Mouse (Mus musculus): ENCODE measurements around the gene Slc6a21. TPM values are rescaled to one million over a fixed set of nuclear protein-coding genes. Genes with fewer than 3 reads are reported as not detected.

Gene Slc6a21
- polyA plus RNA-seq (2015; fragmentation: Nextera tagmentation; extraction: Ambion mirVana): not detected in 2 replicates

DNA sequence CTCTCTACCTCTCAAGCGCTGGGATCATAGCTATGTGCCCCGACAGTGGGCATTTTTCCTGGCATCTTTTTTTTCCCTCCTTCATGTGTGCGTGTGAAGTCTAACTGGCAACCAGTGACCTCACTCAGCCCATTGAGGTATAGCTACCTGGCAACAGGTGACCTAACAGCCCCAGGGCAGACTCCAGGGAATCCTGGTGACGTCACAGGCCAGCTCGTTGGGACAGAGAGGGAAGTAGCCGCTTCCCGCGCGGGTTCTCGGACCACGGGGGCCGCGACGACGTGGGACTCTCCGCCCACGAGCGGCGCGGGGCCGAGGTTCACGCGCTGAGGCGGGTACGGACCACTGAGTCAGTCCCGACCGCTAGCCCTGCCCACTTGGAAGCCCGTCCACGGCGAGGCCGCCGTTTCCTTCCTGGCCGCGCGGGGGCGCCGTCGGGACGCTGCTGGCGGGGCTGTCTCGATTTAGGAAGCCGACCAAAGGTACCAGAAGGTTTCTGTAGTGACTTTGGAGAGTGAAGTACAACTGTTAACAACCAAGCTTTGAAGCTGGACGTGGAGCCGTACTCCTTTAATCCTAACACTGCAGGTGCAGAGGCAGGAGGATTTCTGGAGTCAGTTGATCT lies at the start of gene Slc6a21:
TSS of gene Slc6a21 (plus strand) at position 378 of the 625 bp plus-strand sequence.
- Histone ChIP-seq H3K4me3 (ENCODE audit: low read depth, low read length) (peak within 1 kb of the TSS; percentile 55), H3K4me2 (ENCODE audit: low read depth, low read length) (peak within 1 kb of the TSS; percentile 66), H3K4me1 (ENCODE audit: control insufficient read depth, low read depth, low read length) (no peaks in the 10 kb centered on the region; the same call in 1 of the 2 replicates), H3K9ac (ENCODE audit: low read depth, low read length) (peak within 1 kb of the TSS; percentile 18; the same call in 1 of the 2 replicates), H3K9me3 (replicated peaks; ENCODE audit: control insufficient read depth, low read length) (no peaks in the 10 kb centered on the region), H3K27me3 (ENCODE audit: control insufficient read depth, insufficient read depth, low read depth, low read length) (no peaks in the 10 kb centered on the region), H3K36me3 (ENCODE audit: control insufficient read depth, insufficient read depth) (no peaks in the 10 kb centered on the region), H3K27ac (ENCODE audit: low read length) (no peak within 1 kb of the TSS)
- ATAC-seq (ENCODE audit: low read depth): peak; percentile 41
- 4% methylated on average over 44 of the region's 44 CpGs for whole genome bisulfite sequencing (ENCODE audit: insufficient replicate concordance)

DNA sequence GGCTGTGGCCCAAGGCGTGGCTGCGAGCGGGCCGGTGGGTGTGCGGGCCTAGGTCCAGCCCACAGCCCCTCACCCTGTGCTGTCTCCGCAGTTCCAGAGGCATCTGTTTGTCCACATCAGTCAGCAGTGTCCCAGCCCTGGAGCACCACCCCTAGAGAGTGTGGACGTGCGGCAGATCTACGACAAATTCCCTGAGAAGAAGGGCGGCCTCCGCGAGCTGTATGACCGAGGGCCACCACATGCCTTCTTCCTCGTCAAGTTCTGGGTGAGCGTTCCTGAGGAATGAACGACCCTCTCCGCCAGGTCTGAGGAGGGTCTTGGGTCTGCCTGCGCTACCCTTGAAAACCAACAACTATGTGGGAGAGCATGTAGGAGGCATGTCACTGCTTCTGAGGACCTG lies 48.8 kb upstream of the Slc6a21 start:
- peaks cover 2% of the 10 kb centered on the region; the same call in 1 of the 2 replicates for H3K4me1 ChIP-seq (ENCODE audit: control insufficient read depth, low read depth, low read length)
- H3K9me3 ChIP-seq (replicated peaks; ENCODE audit: control insufficient read depth, low read length): no peaks in the 10 kb centered on the region
- no peak for ATAC-seq (ENCODE audit: low read depth)
- no peak overlapping the region for H3K27ac ChIP-seq (ENCODE audit: low read length)
- 0 out of 2 replicates have a peak, but pooled peaks cover 2% of the 10 kb centered on the region for H3K36me3 ChIP-seq (ENCODE audit: control insufficient read depth, insufficient read depth)
- WGBS (ENCODE audit: insufficient replicate concordance): 82% methylated on average over 18 of the region's 18 CpGs
- H3K27me3 ChIP-seq (ENCODE audit: control insufficient read depth, insufficient read depth, low read depth, low read length): no peaks in the 10 kb centered on the region
- no peak overlapping the region for H3K4me3 ChIP-seq (ENCODE audit: low read depth, low read length)
- H3K4me2 ChIP-seq (ENCODE audit: low read depth, low read length): no peak overlapping the region
- no peak overlapping the region for H3K9ac ChIP-seq (ENCODE audit: low read depth, low read length)

DNA sequence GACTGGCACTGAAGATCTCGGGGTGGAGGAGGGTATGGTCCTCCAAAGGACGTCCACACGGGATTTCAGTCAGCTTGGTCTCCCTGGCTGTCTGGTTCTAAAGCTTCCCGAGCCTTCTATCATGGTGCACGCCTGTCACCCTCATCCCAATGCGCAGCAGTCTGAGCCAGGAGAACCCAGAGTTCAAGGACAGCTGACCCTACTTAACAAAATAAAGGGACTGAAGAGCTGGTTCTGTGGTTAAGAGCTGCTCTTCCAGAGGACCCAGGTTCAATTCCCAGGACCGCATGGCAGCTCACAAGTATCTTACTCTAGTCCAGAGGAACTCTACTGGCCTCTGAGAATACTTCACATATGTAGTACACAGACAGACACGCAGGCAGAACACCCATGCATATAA lies 48.3 kb upstream of the Slc6a21 start:
- H3K4me1 ChIP-seq (ENCODE audit: control insufficient read depth, low read depth, low read length): peaks cover 3% of the 10 kb centered on the region
- H3K27me3 ChIP-seq (ENCODE audit: control insufficient read depth, insufficient read depth, low read depth, low read length): no peaks in the 10 kb centered on the region
- no peak for ATAC-seq (ENCODE audit: low read depth)
- H3K9me3 ChIP-seq (replicated peaks; ENCODE audit: control insufficient read depth, low read length): no peaks in the 10 kb centered on the region
- H3K27ac ChIP-seq (ENCODE audit: low read length): no peak overlapping the region
- no peak overlapping the region for H3K4me3 ChIP-seq (ENCODE audit: low read depth, low read length)
- H3K9ac ChIP-seq (ENCODE audit: low read depth, low read length): no peak overlapping the region
- 68% methylated on average over 8 of the region's 8 CpGs for WGBS (ENCODE audit: insufficient replicate concordance)
- no peak overlapping the region for H3K4me2 ChIP-seq (ENCODE audit: low read depth, low read length)
- H3K36me3 ChIP-seq (ENCODE audit: control insufficient read depth, insufficient read depth): no peaks in the 10 kb centered on the region

DNA sequence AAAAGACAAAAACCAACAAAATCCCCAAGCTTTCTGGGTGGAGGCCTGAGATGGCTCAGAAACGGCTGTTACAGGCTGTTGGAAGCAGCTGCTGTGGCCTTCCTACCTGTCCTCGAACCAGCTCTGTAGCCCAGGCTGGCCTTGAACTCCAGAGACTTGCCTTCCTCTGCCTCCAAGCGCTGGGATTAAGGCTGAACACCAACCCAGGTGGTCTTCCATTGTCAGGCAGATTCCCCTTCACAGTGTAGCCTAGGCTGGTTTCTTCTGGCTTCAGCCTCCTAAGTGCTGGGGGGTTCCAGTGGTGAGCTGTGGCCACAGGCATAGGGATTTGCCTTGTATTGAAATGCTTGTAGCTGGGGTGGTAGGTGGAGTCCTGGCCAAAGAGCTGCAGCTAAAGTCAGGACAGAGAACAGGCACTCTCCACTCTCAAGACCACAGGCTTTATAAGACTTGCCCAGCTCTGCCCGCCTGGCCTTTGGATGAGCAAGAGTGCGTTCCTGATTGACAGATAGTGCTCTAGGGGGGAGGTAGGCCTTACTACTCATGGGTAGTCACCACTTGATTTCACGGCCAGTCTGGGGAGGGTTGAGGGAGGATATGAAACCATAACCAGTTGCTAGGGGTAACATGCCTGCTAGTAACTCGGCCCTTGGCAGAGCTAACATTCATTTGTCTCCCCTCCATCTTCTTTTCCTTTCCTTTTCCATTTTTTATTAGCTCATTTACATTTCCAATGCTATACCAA lies 47.7 kb upstream of the Slc6a21 start:
- H3K36me3 ChIP-seq (ENCODE audit: control insufficient read depth, insufficient read depth): no peaks in the 10 kb centered on the region
- 59% methylated on average over 7 of the region's 7 CpGs for WGBS (ENCODE audit: insufficient replicate concordance)
- H3K27ac ChIP-seq (ENCODE audit: low read length): no peak overlapping the region
- no peaks in the 10 kb centered on the region for H3K9me3 ChIP-seq (replicated peaks; ENCODE audit: control insufficient read depth, low read length)
- H3K4me3 ChIP-seq (ENCODE audit: low read depth, low read length): no peak overlapping the region
- no peak overlapping the region for H3K9ac ChIP-seq (ENCODE audit: low read depth, low read length)
- H3K27me3 ChIP-seq (ENCODE audit: control insufficient read depth, insufficient read depth, low read depth, low read length): no peaks in the 10 kb centered on the region
- H3K4me1 ChIP-seq (ENCODE audit: control insufficient read depth, low read depth, low read length): peaks cover 6% of the 10 kb centered on the region
- H3K4me2 ChIP-seq (ENCODE audit: low read depth, low read length): no peak overlapping the region
- ATAC-seq (ENCODE audit: low read depth): no peak

DNA sequence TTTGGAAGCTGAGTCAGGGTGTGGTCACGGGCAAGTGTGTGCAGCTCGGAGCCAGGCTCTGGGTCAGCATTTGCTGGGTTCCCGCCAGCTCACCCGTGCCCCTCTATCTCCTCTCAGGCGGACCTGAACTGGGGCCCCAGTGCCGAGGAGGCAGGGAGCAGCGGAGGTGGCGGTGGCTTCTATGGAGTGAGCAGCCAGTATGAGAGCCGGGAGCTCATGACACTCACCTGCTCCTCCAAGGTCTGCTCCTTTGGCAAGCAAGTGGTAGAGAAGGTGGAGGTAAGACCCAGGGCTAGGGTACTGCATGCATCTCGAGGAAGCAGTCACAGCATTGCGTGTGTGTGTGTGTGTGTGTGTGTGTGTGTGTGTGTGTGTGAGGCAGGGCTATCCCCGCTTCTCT lies 46.1 kb upstream of the Slc6a21 start:
- H3K27ac ChIP-seq (ENCODE audit: low read length): no peak overlapping the region
- ATAC-seq (ENCODE audit: low read depth): no peak
- no peak overlapping the region for H3K9ac ChIP-seq (ENCODE audit: low read depth, low read length)
- H3K27me3 ChIP-seq (ENCODE audit: control insufficient read depth, insufficient read depth, low read depth, low read length): no peaks in the 10 kb centered on the region
- no peak overlapping the region for H3K4me2 ChIP-seq (ENCODE audit: low read depth, low read length)
- 61% methylated on average over 12 of the region's 12 CpGs for WGBS (ENCODE audit: insufficient replicate concordance)
- peaks cover 6% of the 10 kb centered on the region for H3K4me1 ChIP-seq (ENCODE audit: control insufficient read depth, low read depth, low read length)
- H3K4me3 ChIP-seq (ENCODE audit: low read depth, low read length): no peak overlapping the region
- H3K36me3 ChIP-seq (ENCODE audit: control insufficient read depth, insufficient read depth): no peaks in the 10 kb centered on the region
- H3K9me3 ChIP-seq (replicated peaks; ENCODE audit: control insufficient read depth, low read length): no peaks in the 10 kb centered on the region

DNA sequence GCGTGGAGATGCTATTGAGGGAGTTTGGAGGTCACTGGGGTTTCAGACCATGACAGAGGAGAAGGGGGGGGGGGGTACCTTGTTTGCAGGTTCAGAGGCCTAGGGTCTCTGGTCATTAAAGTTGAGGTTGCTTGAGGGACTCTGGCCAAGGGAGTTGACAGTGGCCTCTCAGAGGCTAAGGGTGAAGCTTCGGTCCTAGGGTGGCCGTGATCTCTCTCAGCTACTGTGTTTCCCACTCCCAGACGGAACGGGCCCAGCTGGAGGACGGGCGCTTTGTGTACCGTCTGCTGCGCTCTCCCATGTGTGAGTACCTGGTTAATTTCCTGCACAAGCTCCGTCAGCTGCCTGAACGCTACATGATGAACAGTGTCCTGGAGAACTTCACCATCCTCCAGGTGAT lies 45.4 kb upstream of the Slc6a21 start:
- H3K4me1 ChIP-seq (ENCODE audit: control insufficient read depth, low read depth, low read length): peaks cover 6% of the 10 kb centered on the region
- no peak overlapping the region for H3K4me2 ChIP-seq (ENCODE audit: low read depth, low read length)
- WGBS (ENCODE audit: insufficient replicate concordance): 76% methylated on average over 11 of the region's 11 CpGs

DNA sequence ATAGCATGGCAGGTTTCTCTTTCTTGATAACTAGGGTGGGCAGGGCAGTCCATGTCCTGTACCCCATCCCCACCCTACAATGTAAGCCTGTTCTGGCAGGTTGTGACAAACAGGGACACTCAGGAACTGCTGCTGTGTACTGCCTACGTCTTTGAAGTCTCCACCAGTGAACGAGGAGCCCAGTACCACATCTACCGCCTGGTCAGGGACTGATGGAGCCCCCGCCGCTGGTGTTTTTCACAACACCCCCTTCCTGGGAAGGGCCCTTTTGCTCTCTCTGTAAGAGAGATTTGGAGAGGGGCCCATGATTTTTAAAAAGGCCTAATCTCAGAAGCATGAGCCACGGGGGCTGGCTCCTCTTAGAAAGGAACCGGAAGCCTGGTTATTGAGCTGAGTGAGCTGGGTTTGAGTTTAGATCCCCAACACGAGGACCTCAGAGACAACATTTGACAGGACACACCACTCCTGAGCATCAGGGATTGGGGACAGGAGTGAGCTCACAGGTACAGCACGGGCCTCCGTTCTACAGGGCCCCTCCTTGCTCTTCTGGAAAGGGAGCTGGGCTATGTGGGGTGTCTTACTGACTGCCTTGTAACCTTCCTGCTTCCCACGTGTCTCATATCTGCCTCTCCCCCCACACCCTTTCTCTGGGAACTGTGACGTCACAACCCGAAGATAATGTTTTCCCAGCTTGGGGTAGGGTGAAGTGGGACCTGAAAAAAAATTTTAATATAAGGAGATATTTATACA lies 44.4 kb upstream of the Slc6a21 start:
- Histone ChIP-seq H3K9ac (ENCODE audit: low read depth, low read length) (no peak overlapping the region), H3K9me3 (replicated peaks; ENCODE audit: control insufficient read depth, low read length) (no peaks in the 10 kb centered on the region), H3K27me3 (ENCODE audit: control insufficient read depth, insufficient read depth, low read depth, low read length) (no peaks in the 10 kb centered on the region), H3K4me3 (ENCODE audit: low read depth, low read length) (no peak overlapping the region), H3K36me3 (ENCODE audit: control insufficient read depth, insufficient read depth) (no peaks in the 10 kb centered on the region), H3K27ac (ENCODE audit: low read length) (no peak overlapping the region), H3K4me1 (ENCODE audit: control insufficient read depth, low read depth, low read length) (peaks cover 6% of the 10 kb centered on the region), H3K4me2 (ENCODE audit: low read depth, low read length) (no peak overlapping the region)
- ATAC-seq (ENCODE audit: low read depth): no peak
- WGBS (ENCODE audit: insufficient replicate concordance): 53% methylated on average over 13 of the region's 13 CpGs

More for the DNA sequence above, 45.4 kb upstream of the Slc6a21 start:
- Histone ChIP-seq H3K27me3 (ENCODE audit: control insufficient read depth, insufficient read depth, low read depth, low read length) (no peaks in the 10 kb centered on the region), H3K9ac (ENCODE audit: low read depth, low read length) (no peak overlapping the region), H3K4me3 (ENCODE audit: low read depth, low read length) (no peak overlapping the region), H3K36me3 (ENCODE audit: control insufficient read depth, insufficient read depth) (no peaks in the 10 kb centered on the region), H3K27ac (ENCODE audit: low read length) (no peak overlapping the region), H3K9me3 (replicated peaks; ENCODE audit: control insufficient read depth, low read length) (no peaks in the 10 kb centered on the region)
- no peak for ATAC-seq (ENCODE audit: low read depth)

DNA sequence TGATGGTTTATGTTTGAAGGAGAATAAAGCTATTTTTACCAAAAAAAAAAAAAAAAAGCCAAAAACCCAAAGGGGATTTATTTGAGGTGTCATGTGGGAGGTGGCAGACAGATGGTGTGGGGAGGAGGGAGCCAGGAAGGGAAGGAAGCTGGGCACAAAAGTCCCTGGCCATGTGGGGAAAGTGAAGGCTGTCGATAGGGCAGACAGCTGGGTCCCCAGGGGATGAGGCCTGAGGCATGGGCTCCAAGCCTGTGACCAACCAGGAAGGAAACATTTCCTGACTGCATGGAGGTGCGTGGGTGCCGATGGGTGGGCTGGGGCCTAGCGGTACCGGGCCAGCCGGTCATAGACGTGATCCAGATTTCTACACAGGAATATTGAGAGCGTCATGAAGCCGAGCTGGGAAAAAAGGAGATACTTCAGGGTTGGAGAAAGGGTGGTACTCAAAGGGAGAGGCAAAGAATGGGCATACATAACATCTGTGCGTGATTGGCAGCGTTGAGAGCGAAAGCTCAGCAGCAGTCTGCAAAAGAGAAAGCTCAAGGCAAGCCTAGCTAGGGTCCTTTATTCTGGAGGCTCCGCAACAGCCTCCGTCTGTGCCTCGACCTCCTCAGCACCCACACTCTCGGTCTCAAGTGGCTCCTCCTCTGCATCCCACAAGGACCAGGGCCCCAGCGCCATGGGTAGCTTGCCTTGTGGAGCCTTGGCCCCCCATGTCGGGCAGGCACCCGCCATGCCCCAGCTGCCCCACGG lies 43.6 kb upstream of the Slc6a21 start:
- Histone ChIP-seq H3K9ac (ENCODE audit: low read depth, low read length) (no peak overlapping the region), H3K27me3 (ENCODE audit: control insufficient read depth, insufficient read depth, low read depth, low read length) (no peaks in the 10 kb centered on the region), H3K27ac (ENCODE audit: low read length) (no peak overlapping the region), H3K36me3 (ENCODE audit: control insufficient read depth, insufficient read depth) (no peaks in the 10 kb centered on the region), H3K9me3 (replicated peaks; ENCODE audit: control insufficient read depth, low read length) (no peaks in the 10 kb centered on the region), H3K4me2 (ENCODE audit: low read depth, low read length) (no peak overlapping the region), H3K4me3 (ENCODE audit: low read depth, low read length) (no peak overlapping the region), H3K4me1 (ENCODE audit: control insufficient read depth, low read depth, low read length) (peaks cover 9% of the 10 kb centered on the region)
- 49% methylated on average over 20 of the region's 20 CpGs for WGBS (ENCODE audit: insufficient replicate concordance)
- ATAC-seq (ENCODE audit: low read depth): no peak
